Mouse (Mus musculus): ENCODE measurements at regions not wholly inside any gene's neighbourhood (a gene's known extent, or its start where the extent isn't known, plus 50 kb on each side); places are given as distances from the start of the nearest gene placed in this dataset.
A peak's percentile ranks its signal among the peaks of the same experiment; 100 is the strongest.
"Not testable (repeated sequence)": the region's sequence is repeated elsewhere in the genome, so short reads cannot be mapped to it uniquely, and the experiment has no call there.

GRCm38 (mm10) chr5:67487965-67488409 lies 59.9 kb upstream of the Bend4 start:
- DNase-seq (ENCODE audit: low read depth): no peak

- not testable (repeated sequence) for DNase-seq (ENCODE audit: low read depth)
These were observed 62.6 kb upstream of the Bend4 start for GRCm38 (mm10) chr5:67490709-67491108.

- no peak for DNase-seq (ENCODE audit: low read depth)
These were observed 64.8 kb upstream of the Bend4 start for GRCm38 (mm10) chr5:67492893-67493302.

- no peak for DNase-seq (ENCODE audit: low read depth)
These were observed 68.6 kb upstream of the Bend4 start for GRCm38 (mm10) chr5:67496710-67497109.

- DNase-seq (ENCODE audit: low read depth): no peak
These were observed 87.4 kb upstream of the Shisa3 start for GRCm38 (mm10) chr5:67520251-67520650.

- DNase-seq (ENCODE audit: low read depth): no peak
These were observed 86.2 kb upstream of the Shisa3 start for GRCm38 (mm10) chr5:67521423-67521912.

GRCm38 (mm10) chr5:67530149-67530548 lies 77.5 kb upstream of the Shisa3 start:
- DNase-seq (ENCODE audit: low read depth): no peak

GRCm38 (mm10) chr5:67530957-67531356 lies 76.7 kb upstream of the Shisa3 start:
- DNase-seq (ENCODE audit: low read depth): no peak

- DNase-seq (ENCODE audit: low read depth): peak; percentile 26
These were observed 75.3 kb upstream of the Shisa3 start for GRCm38 (mm10) chr5:67532351-67532750.

- no peak for DNase-seq (ENCODE audit: low read depth)
These were observed 74.9 kb upstream of the Shisa3 start for GRCm38 (mm10) chr5:67532756-67533255.

- DNase-seq (ENCODE audit: low read depth): no peak
These were observed 73.6 kb upstream of the Shisa3 start for GRCm38 (mm10) chr5:67534056-67534455.

GRCm38 (mm10) chr5:67537990-67538389 lies 69.7 kb upstream of the Shisa3 start:
- no peak for DNase-seq (ENCODE audit: low read depth)

GRCm38 (mm10) chr5:67539591-67540238 lies 68.0 kb upstream of the Shisa3 start:
- no peak for DNase-seq (ENCODE audit: low read depth)

GRCm38 (mm10) chr5:67541867-67542266 lies 65.8 kb upstream of the Shisa3 start:
- DNase-seq (ENCODE audit: low read depth): no peak

- DNase-seq (ENCODE audit: low read depth): no peak
These were observed 63.6 kb upstream of the Shisa3 start for GRCm38 (mm10) chr5:67544028-67544589.

GRCm38 (mm10) chr5:67550257-67550656 lies 57.4 kb upstream of the Shisa3 start:
- DNase-seq (ENCODE audit: low read depth): no peak

GRCm38 (mm10) chr5:67551668-67552390 lies 55.9 kb upstream of the Shisa3 start:
- DNase-seq (ENCODE audit: low read depth): no peak

- DNase-seq (ENCODE audit: low read depth): no peak
These were observed 54.8 kb upstream of the Shisa3 start for GRCm38 (mm10) chr5:67552865-67553264.
